Mouse (Mus musculus): ENCODE measurements around the gene Mxra8.

- TF ChIP-seq CTCF (IDR thresholded peaks at IDR 0.05; ENCODE audit: borderline replicate concordance, insufficient read depth, low read length) (no peak), POLR2A (IDR thresholded peaks at IDR 0.05; ENCODE audit: low read depth, low read length) (no peak)
Observed at GRCm38 (mm10) chr4:155851951-155852411, 12.5 kb downstream of the Mxra8 start.
